Mouse (Mus musculus): Measurements from ENCODE around the gene Cacna1d. TPM values are rescaled to one million over a fixed set of nuclear protein-coding genes. Genes with fewer than 3 reads are reported as not detected.

The Cacna1d gene
- total and polyA plus RNA-seq, 2 experiments from 2014 or later = 5.5 to 8.9 TPM

- no peak overlapping the region for H3K27ac ChIP-seq (ENCODE audit: low read depth)
- DNase-seq (ENCODE audit: low spot score) (peak; percentile 23), ATAC-seq (ENCODE audit: insufficient read depth, low read depth) (peak; percentile 64)
- H3K4me1 ChIP-seq (ENCODE audit: control insufficient read depth, insufficient read depth) = no peaks in the 10 kb centered on the region; the same call in none of the 2 replicates
- H3K27me3 ChIP-seq (ENCODE audit: control insufficient read depth, insufficient read depth, low read length) = no peaks in the 10 kb centered on the region
- no peak overlapping the region for H3K4me2 ChIP-seq (ENCODE audit: low read depth, low read length)
- WGBS = 62% methylated on average over 13 of the region's 13 CpGs
- no peak overlapping the region for H3K9ac ChIP-seq (replicated peaks; ENCODE audit: low read depth, low read length)
- TF ChIP-seq CTCF (IDR thresholded peaks at IDR 0.05; ENCODE audit: low read depth) = peak; percentile 63
- TF ChIP-seq EP300 (IDR thresholded peaks at IDR 0.05; ENCODE audit: low read depth) = no peak
- no peaks in the 10 kb centered on the region for H3K9me3 ChIP-seq (replicated peaks; ENCODE audit: control insufficient read depth, low read length)
- peaks cover 60% of the 10 kb centered on the region for H3K36me3 ChIP-seq (replicated peaks; ENCODE audit: control insufficient read depth, insufficient read depth, low read length)
- H3K4me3 ChIP-seq (ENCODE audit: low read depth, low read length) = no peak overlapping the region
Observed at GRCm38 (mm10) chr14:30515931-30516723, 24.9 kb upstream of the Cacna1d start.

- ATAC-seq (ENCODE audit: insufficient read depth, low read depth) (no peak), DNase-seq (ENCODE audit: low spot score) (no peak)
- Histone ChIP-seq H3K36me3 (replicated peaks; ENCODE audit: control insufficient read depth, insufficient read depth, low read length) (peaks cover 53% of the 10 kb centered on the region), H3K4me1 (ENCODE audit: control insufficient read depth, insufficient read depth) (no peaks in the 10 kb centered on the region; the same call in none of the 2 replicates), H3K27ac (ENCODE audit: low read depth) (no peak overlapping the region), H3K27me3 (ENCODE audit: control insufficient read depth, insufficient read depth, low read length) (no peaks in the 10 kb centered on the region), H3K9ac (replicated peaks; ENCODE audit: low read depth, low read length) (no peak overlapping the region), H3K4me3 (ENCODE audit: low read depth, low read length) (no peak overlapping the region), H3K9me3 (replicated peaks; ENCODE audit: control insufficient read depth, low read length) (no peaks in the 10 kb centered on the region), H3K4me2 (ENCODE audit: low read depth, low read length) (no peak overlapping the region)
- WGBS = 54% methylated on average over 5 of the region's 5 CpGs
- TF ChIP-seq EP300 (IDR thresholded peaks at IDR 0.05; ENCODE audit: low read depth) (no peak), CTCF (IDR thresholded peaks at IDR 0.05; ENCODE audit: low read depth) (no peak)
Observed at GRCm38 (mm10) chr14:30512896-30513295, 21.6 kb upstream of the Cacna1d start.

DNA sequence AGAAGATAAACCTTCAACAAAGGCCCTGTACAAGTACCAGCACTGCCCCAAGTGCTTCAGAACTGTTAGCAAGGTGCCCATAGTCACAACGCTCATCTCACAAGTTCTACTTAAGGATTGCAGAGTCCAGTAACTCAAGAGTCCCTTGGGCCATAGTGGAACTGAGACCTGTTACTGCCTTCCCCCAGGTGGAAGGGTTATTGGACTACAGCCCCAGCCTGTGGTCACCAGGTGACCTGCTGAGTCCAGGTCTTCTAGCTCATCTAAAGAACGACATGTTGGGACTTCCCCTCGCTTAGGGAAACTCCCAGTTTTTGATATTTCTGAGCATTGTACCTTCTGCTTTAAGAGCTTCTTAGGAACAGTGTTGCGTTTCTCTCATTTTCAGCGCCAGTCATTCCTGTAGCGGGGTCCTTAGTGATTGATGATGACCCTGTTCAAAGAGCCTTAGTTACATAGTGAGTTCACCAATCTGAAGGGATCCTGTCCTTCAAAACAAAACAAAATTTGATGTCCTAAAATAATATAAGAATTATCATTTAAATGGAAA, 19.0 kb upstream of the Cacna1d start:
- Histone ChIP-seq H3K9me3 (replicated peaks; ENCODE audit: control insufficient read depth, low read length) (no peaks in the 10 kb centered on the region), H3K4me2 (ENCODE audit: low read depth, low read length) (no peak overlapping the region), H3K27ac (ENCODE audit: low read depth) (no peak overlapping the region), H3K9ac (replicated peaks; ENCODE audit: low read depth, low read length) (no peak overlapping the region), H3K27me3 (ENCODE audit: control insufficient read depth, insufficient read depth, low read length) (no peaks in the 10 kb centered on the region), H3K4me1 (ENCODE audit: control insufficient read depth, insufficient read depth) (no peaks in the 10 kb centered on the region; the same call in 1 of the 2 replicates), H3K36me3 (replicated peaks; ENCODE audit: control insufficient read depth, insufficient read depth, low read length) (peaks cover 68% of the 10 kb centered on the region), H3K4me3 (ENCODE audit: low read depth, low read length) (no peak overlapping the region)
- WGBS = 91% methylated on average over 6 of the region's 6 CpGs
- no peak for DNase-seq (ENCODE audit: low spot score)
- ATAC-seq (ENCODE audit: insufficient read depth, low read depth) = no peak
- no peak for TF ChIP-seq EP300 (IDR thresholded peaks at IDR 0.05; ENCODE audit: low read depth)
- no peak for TF ChIP-seq CTCF (IDR thresholded peaks at IDR 0.05; ENCODE audit: low read depth)

DNA sequence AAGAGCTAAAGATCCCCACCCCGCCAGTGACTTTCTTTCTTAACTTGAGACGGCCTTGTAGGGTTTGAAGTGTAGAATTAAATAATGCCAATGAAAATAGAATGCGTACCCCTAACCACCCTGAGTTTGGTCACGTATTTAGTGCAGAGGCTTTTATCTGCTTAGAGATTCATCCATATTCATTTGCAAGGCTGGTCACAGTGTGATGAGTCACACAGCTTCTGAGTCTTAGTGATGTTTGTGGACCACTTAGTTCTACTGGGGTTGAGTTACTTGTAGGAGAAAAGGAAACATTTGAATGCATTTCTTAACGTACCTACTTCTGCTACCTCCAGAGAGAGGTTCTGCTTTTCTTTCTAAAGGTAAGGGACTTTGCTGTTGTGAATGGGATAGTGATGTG, 13.7 kb upstream of the Cacna1d start:
- H3K4me2 ChIP-seq (ENCODE audit: low read depth, low read length) = no peak overlapping the region
- TF ChIP-seq CTCF (IDR thresholded peaks at IDR 0.05; ENCODE audit: low read depth) = no peak
- no peak for TF ChIP-seq EP300 (IDR thresholded peaks at IDR 0.05; ENCODE audit: low read depth)
- H3K9me3 ChIP-seq (replicated peaks; ENCODE audit: control insufficient read depth, low read length) = no peaks in the 10 kb centered on the region
- no peak overlapping the region for H3K4me3 ChIP-seq (ENCODE audit: low read depth, low read length)
- 0 out of 2 replicates have a peak, but pooled peaks cover 4% of the 10 kb centered on the region for H3K4me1 ChIP-seq (ENCODE audit: control insufficient read depth, insufficient read depth)
- H3K27me3 ChIP-seq (ENCODE audit: control insufficient read depth, insufficient read depth, low read length) = no peaks in the 10 kb centered on the region
- no peak overlapping the region for H3K27ac ChIP-seq (ENCODE audit: low read depth)
- no peak overlapping the region for H3K9ac ChIP-seq (replicated peaks; ENCODE audit: low read depth, low read length)
- ATAC-seq (ENCODE audit: insufficient read depth, low read depth) = no peak
- WGBS = 84% methylated on average over 5 of the region's 5 CpGs
- DNase-seq (ENCODE audit: low spot score) = no peak
- H3K36me3 ChIP-seq (replicated peaks; ENCODE audit: control insufficient read depth, insufficient read depth, low read length) = peaks cover 59% of the 10 kb centered on the region

- TF ChIP-seq EP300 (IDR thresholded peaks at IDR 0.05; ENCODE audit: low read depth) = no peak
- no peak for TF ChIP-seq CTCF (IDR thresholded peaks at IDR 0.05; ENCODE audit: low read depth)
- 44% methylated on average over 2 of the region's 2 CpGs for WGBS
Observed at GRCm38 (mm10) chr14:30498202-30498601, 6.9 kb upstream of the Cacna1d start.

More at GRCm38 (mm10) chr14:30498202-30498601, 6.9 kb upstream of the Cacna1d start:
- Histone ChIP-seq H3K4me1 (ENCODE audit: control insufficient read depth, insufficient read depth) (peaks cover 39% of the 10 kb centered on the region), H3K4me2 (ENCODE audit: low read depth, low read length) (no peak overlapping the region), H3K36me3 (replicated peaks; ENCODE audit: control insufficient read depth, insufficient read depth, low read length) (peaks cover 18% of the 10 kb centered on the region), H3K9me3 (replicated peaks; ENCODE audit: control insufficient read depth, low read length) (no peaks in the 10 kb centered on the region), H3K27ac (ENCODE audit: low read depth) (no peak overlapping the region), H3K9ac (replicated peaks; ENCODE audit: low read depth, low read length) (no peak overlapping the region), H3K27me3 (ENCODE audit: control insufficient read depth, insufficient read depth, low read length) (no peaks in the 10 kb centered on the region), H3K4me3 (ENCODE audit: low read depth, low read length) (no peak overlapping the region)
- ATAC-seq (ENCODE audit: insufficient read depth, low read depth) = no peak
- no peak for DNase-seq (ENCODE audit: low spot score)

Data from heart, postnatal 0 days (tissue).